8 mouse cellular contexts compared by ENCODE assay signal in genomic region chr11:98954801-98955706, GRCm38 (mm10). TPM values are rescaled to one million over a fixed set of nuclear protein-coding genes. Genes with fewer than 3 reads are reported as not detected.
DNase-seq lines count a peak whose midpoint lies in the region; ATAC-seq and TF ChIP-seq lines count a peak whose summit lies in the region.

No protein-coding gene starts in this region.

- ATAC-seq in heart, embryonic 12.5 days (ENCODE audit: insufficient number of reproducible peaks, low FRiP score) = peak; percentile 37
- ATAC-seq in heart, postnatal 0 days (ENCODE audit: insufficient read depth, low read depth) = no peak
- ATAC-seq in liver, postnatal 0 days = no peak
- no peak for ATAC-seq in erythroid progenitor cell, adult 5-6 weeks (replicated peaks; ENCODE audit: low FRiP score, poor library complexity, severe bottlenecking)

- WGBS in heart, embryonic 12.5 days = 18% methylated on average over 16 of the region's 17 CpGs
- WGBS in heart, postnatal 0 days = 21% methylated on average over 16 of the region's 17 CpGs
- 37% methylated on average over 17 of the region's 17 CpGs for WGBS in liver, postnatal 0 days (ENCODE audit: insufficient replicate concordance)

- H3K27me3 ChIP-seq in heart, embryonic 12.5 days (replicated peaks) = no peaks in the 10 kb centered on the region
- H3K27me3 ChIP-seq in heart, postnatal 0 days (ENCODE audit: control insufficient read depth, insufficient read depth, low read length) = no peaks in the 10 kb centered on the region
- peaks cover under 1% of the 10 kb centered on the region; the same call in 1 of the 2 replicates for H3K27me3 ChIP-seq in liver, postnatal 0 days (ENCODE audit: insufficient read depth, low read length)

- 0 out of 2 replicates have a peak, but pooled peaks have one; percentile 26 for TF ChIP-seq EP300 in heart, postnatal 0 days (IDR thresholded peaks at IDR 0.05; ENCODE audit: low read depth)
- TF ChIP-seq EP300 in liver, postnatal 0 days (IDR thresholded peaks at IDR 0.05; ENCODE audit: low read depth) = no peak

- no peak overlapping the region; the same call in 1 of the 2 replicates for H3K4me3 ChIP-seq in heart, embryonic 12.5 days
- peak overlapping the region; percentile 40 to 47 for H3K4me3 ChIP-seq in ES-E14 (ENCODE audit: insufficient read depth in 1 of 2, low read depth in 1 of 2, low read length in 2 of 2, poor library complexity in 1 of 2, severe bottlenecking in 1 of 2)
- 0 out of 2 replicates have a peak overlapping the region, but pooled peaks have one; percentile 6 for H3K4me3 ChIP-seq in heart, postnatal 0 days (ENCODE audit: low read depth, low read length)
- H3K4me3 ChIP-seq in liver, postnatal 0 days (ENCODE audit: low read depth, low read length) = no peak overlapping the region

- peak overlapping the region; percentile 49 for H3K9ac ChIP-seq in heart, embryonic 12.5 days
- H3K9ac ChIP-seq in ES-E14 (ENCODE audit: insufficient read depth, low read depth, low read length, poor library complexity, severe bottlenecking) = peak overlapping the region; percentile 69
- H3K9ac ChIP-seq in heart, postnatal 0 days (replicated peaks; ENCODE audit: low read depth, low read length) = no peak overlapping the region
- 0 out of 2 replicates have a peak overlapping the region, but pooled peaks have one; percentile 8 for H3K9ac ChIP-seq in liver, postnatal 0 days (replicated peaks)

- peak overlapping the region; percentile 55 for H3K4me2 ChIP-seq in heart, embryonic 12.5 days
- peak overlapping the region; percentile 42 for H3K4me2 ChIP-seq in heart, postnatal 0 days (ENCODE audit: low read depth, low read length)
- H3K4me2 ChIP-seq in liver, postnatal 0 days (ENCODE audit: low read depth, low read length) = peak overlapping the region; percentile 41

- in situ Hi-C loops in ES-E14 (cut with MboI; ENCODE audit: low sequenced_read_pairs in 2 of 2, unreplicated experiment in 2 of 2) = no loop called here

- H3K36me3 ChIP-seq in heart, embryonic 12.5 days = peaks cover 41% of the 10 kb centered on the region
- H3K36me3 ChIP-seq in ES-E14 (ENCODE audit: control insufficient read depth, insufficient read depth, low read length, poor library complexity, severe bottlenecking) = peaks cover 7% of the 10 kb centered on the region; the same call in 1 of the 2 replicates
- H3K36me3 ChIP-seq in heart, postnatal 0 days (replicated peaks; ENCODE audit: control insufficient read depth, insufficient read depth, low read length) = peaks cover 11% of the 10 kb centered on the region
- H3K36me3 ChIP-seq in liver, postnatal 0 days (replicated peaks; ENCODE audit: insufficient read depth, low read length) = no peaks in the 10 kb centered on the region

- H3K27ac ChIP-seq in heart, embryonic 12.5 days (ENCODE audit: poor library complexity, severe bottlenecking) = peak overlapping the region; percentile 83
- peak overlapping the region; percentile 89 for H3K27ac ChIP-seq in ES-E14 (ENCODE audit: insufficient read depth, low read depth, low read length, poor library complexity, severe bottlenecking)
- H3K27ac ChIP-seq in heart, postnatal 0 days (ENCODE audit: low read depth) = peak overlapping the region; percentile 84
- peak overlapping the region; percentile 77 for H3K27ac ChIP-seq in liver, postnatal 0 days (ENCODE audit: low read depth)

- no peak for DNase-seq in heart, adult 9 months (ENCODE audit: low spot score in 2 of 2)
- DNase-seq in ES-E14 (ENCODE audit: low read depth, low spot score) = no peak
- DNase-seq in heart, postnatal 0 days (ENCODE audit: low spot score) = no peak
- peak; percentile 22 for DNase-seq in liver, postnatal 0 days
- DNase-seq in MN1 (ENCODE audit: low spot score) = no peak
- no peak for DNase-seq in left cerebral cortex, postnatal 25 days (ENCODE audit: low spot score in 2 of 2)

- intact Hi-C loops in left cerebral cortex, postnatal 25 days (cut with DNase I) = no loop called here

- TF ChIP-seq CTCF in heart, postnatal 0 days (IDR thresholded peaks at IDR 0.05; ENCODE audit: low read depth) = no peak
- TF ChIP-seq CTCF in liver, postnatal 0 days (IDR thresholded peaks at IDR 0.05; ENCODE audit: low read depth) = no peak

- H3K9me3 ChIP-seq in heart, embryonic 12.5 days (replicated peaks) = no peaks in the 10 kb centered on the region
- no peaks in the 10 kb centered on the region for H3K9me3 ChIP-seq in ES-E14 (ENCODE audit: control insufficient read depth, insufficient read depth, low read depth, low read length)
- no peaks in the 10 kb centered on the region for H3K9me3 ChIP-seq in heart, postnatal 0 days (replicated peaks; ENCODE audit: control insufficient read depth, low read length)
- H3K9me3 ChIP-seq in liver, postnatal 0 days (ENCODE audit: low read length) = no peaks in the 10 kb centered on the region

- peaks cover 74% of the 10 kb centered on the region for H3K4me1 ChIP-seq in heart, embryonic 12.5 days (replicated peaks)
- peaks cover 9 to 41% of the 10 kb centered on the region in 2 experiments for H3K4me1 ChIP-seq in ES-E14 (ENCODE audit: control insufficient read depth in 2 of 2, insufficient read depth in 2 of 2, low read length in 2 of 2, poor library complexity in 1 of 2)
- peaks cover 67% of the 10 kb centered on the region for H3K4me1 ChIP-seq in heart, postnatal 0 days (ENCODE audit: control insufficient read depth, insufficient read depth)
- peaks cover 68% of the 10 kb centered on the region for H3K4me1 ChIP-seq in liver, postnatal 0 days (ENCODE audit: insufficient read depth)

TF ChIP-seq in ES-E14, 5 proteins besides CTCF, POLR2A, EP300 and RAD21:
- TF ChIP-seq ZNF384 (IDR thresholded peaks at IDR 0.05; ENCODE audit: low read depth, low read length) = no peak
- TF ChIP-seq CHD2 (IDR thresholded peaks at IDR 0.05; ENCODE audit: low read depth, low read length) = no peak
- TF ChIP-seq ZC3H11A (IDR thresholded peaks at IDR 0.05; ENCODE audit: borderline replicate concordance, low read depth, low read length) = no peak
- no peak for TF ChIP-seq HCFC1 (IDR thresholded peaks at IDR 0.05; ENCODE audit: borderline replicate concordance, insufficient read depth, low read length)
- TF ChIP-seq MAFK (IDR thresholded peaks at IDR 0.05; ENCODE audit: insufficient read depth, low read depth, low read length) = peak; percentile 100

RNA-seq across cellular contexts. Expression of gene Rara, which starts 27.4 kb away (rescaled TPM):
- 33.8 and 35.1 TPM in 2 replicates for polyA plus RNA-seq in heart, embryonic 12.5 days (2016; fragmentation: Nextera tagmentation; extraction: Ambion mirVana)
- total RNA-seq in ES-E14 (2012; rRNA removed) = 25.8 and 30.1 TPM in 2 replicates
- total RNA-seq in heart, postnatal 0 days (2014; rRNA removed; ENCODE audit: low replicate concordance) = 24.0 and 36.2 TPM in 2 replicates
- 14.7 and 15.8 TPM in 2 replicates for polyA plus RNA-seq in heart, postnatal 0 days (2015; fragmentation: Nextera tagmentation; extraction: Ambion mirVana)
- 5.4 and 5.6 TPM in 2 replicates for polyA plus RNA-seq in liver, postnatal 0 days (2015; fragmentation: Nextera tagmentation; extraction: Ambion mirVana)
- 10 to 100 TPM in 1 of 2 experiments, 1 to 10 TPM in 1; 9.4 to 12.1 TPM for total RNA-seq in left cerebral cortex, postnatal 25 days (2021)
- 4.3 and 18.4 TPM in 2 replicates for total RNA-seq in erythroid progenitor cell, adult 5-6 weeks (2015; ENCODE audit: low replicate concordance)
- 0.51 and 1.4 TPM in 2 replicates for total RNA-seq in erythroid progenitor cell, adult 5-6 weeks (2017; ENCODE audit: low replicate concordance)

RNA-seq across cellular contexts. Expression of gene Gjd3, which starts 27.8 kb away (rescaled TPM):
- 3.5 and 3.9 TPM in 2 replicates for polyA plus RNA-seq in heart, embryonic 12.5 days (2016; fragmentation: Nextera tagmentation; extraction: Ambion mirVana)
- total RNA-seq in ES-E14 (2012; rRNA removed) = 0.27 and 1.7 TPM in 2 replicates
- 4.2 and 14.7 TPM in 2 replicates for total RNA-seq in heart, postnatal 0 days (2014; rRNA removed; ENCODE audit: low replicate concordance)
- polyA plus RNA-seq in heart, postnatal 0 days (2015; fragmentation: Nextera tagmentation; extraction: Ambion mirVana) = 5.8 and 6.3 TPM in 2 replicates
- polyA plus RNA-seq in liver, postnatal 0 days (2015; fragmentation: Nextera tagmentation; extraction: Ambion mirVana) = not detected in 2 replicates
- 1 to 10 TPM; 2.9 to 3.0 TPM for total RNA-seq in left cerebral cortex, postnatal 25 days (2021)
- total RNA-seq in erythroid progenitor cell, adult 5-6 weeks (2015; ENCODE audit: low replicate concordance) = not detected in 2 replicates
- total RNA-seq in erythroid progenitor cell, adult 5-6 weeks (2017; ENCODE audit: low replicate concordance) = not detected in 2 replicates

RNA-seq across cellular contexts. Expression of gene Cdc6, which starts 47.5 kb away (rescaled TPM):
- polyA plus RNA-seq in heart, embryonic 12.5 days (2016; fragmentation: Nextera tagmentation; extraction: Ambion mirVana) = 27.0 and 27.7 TPM in 2 replicates
- 32.7 and 51.3 TPM in 2 replicates for total RNA-seq in ES-E14 (2012; rRNA removed)
- 1.4 and 2.2 TPM in 2 replicates for total RNA-seq in heart, postnatal 0 days (2014; rRNA removed; ENCODE audit: low replicate concordance)
- polyA plus RNA-seq in heart, postnatal 0 days (2015; fragmentation: Nextera tagmentation; extraction: Ambion mirVana) = 4.2 and 4.5 TPM in 2 replicates
- polyA plus RNA-seq in liver, postnatal 0 days (2015; fragmentation: Nextera tagmentation; extraction: Ambion mirVana) = 19.1 and 22.3 TPM in 2 replicates
- total RNA-seq in left cerebral cortex, postnatal 25 days (2021) = under 1 TPM; 0.21 to 0.60 TPM
- total RNA-seq in erythroid progenitor cell, adult 5-6 weeks (2015; ENCODE audit: low replicate concordance) = 72.4 and 84.3 TPM in 2 replicates
- 96.1 and 116 TPM in 2 replicates for total RNA-seq in erythroid progenitor cell, adult 5-6 weeks (2017; ENCODE audit: low replicate concordance)

Comparison
In these comparisons a context has a peak if more than half of its experiments do, and no peak if none do; other contexts are left out.
1. H3K4me3 ChIP-seq: peak in ES-E14 (2 of 2) and heart, postnatal 0 days (single experiment); none in heart, embryonic 12.5 days (single experiment) and liver, postnatal 0 days (single experiment).
2. RNA of gene Cdc6, which starts 47.5 kb away (total RNA-seq): 72.4 to 116 TPM in erythroid progenitor cell, adult 5-6 weeks and 32.7 to 51.3 TPM in ES-E14; 1.4 to 2.2 TPM in heart, postnatal 0 days and 0.21 to 0.60 TPM in left cerebral cortex, postnatal 25 days; every median in the first group is over 10 times any median in the second.
3. Peak in every context shown above with its lines, with median percentiles within 50 percentile points of each other: H3K27ac ChIP-seq and H3K4me2 ChIP-seq.